Mouse (Mus musculus): ENCODE measurements around the gene Gm17374.
"Not testable (repeated sequence)": the region's sequence is repeated elsewhere in the genome, so short reads cannot be mapped to it uniquely, and the experiment has no call there.

Gm17374 gene

GRCm38 (mm10) chr2:140151743-140152142, at the start of gene Gm17374:
Gene Gm17374 (plus strand): TSS chr2:140152043.
- TF ChIP-seq GATA4 (IDR thresholded peaks at IDR 0.05; ENCODE audit: insufficient replicate concordance, low read length), result not testable (repeated sequence)

DNA sequence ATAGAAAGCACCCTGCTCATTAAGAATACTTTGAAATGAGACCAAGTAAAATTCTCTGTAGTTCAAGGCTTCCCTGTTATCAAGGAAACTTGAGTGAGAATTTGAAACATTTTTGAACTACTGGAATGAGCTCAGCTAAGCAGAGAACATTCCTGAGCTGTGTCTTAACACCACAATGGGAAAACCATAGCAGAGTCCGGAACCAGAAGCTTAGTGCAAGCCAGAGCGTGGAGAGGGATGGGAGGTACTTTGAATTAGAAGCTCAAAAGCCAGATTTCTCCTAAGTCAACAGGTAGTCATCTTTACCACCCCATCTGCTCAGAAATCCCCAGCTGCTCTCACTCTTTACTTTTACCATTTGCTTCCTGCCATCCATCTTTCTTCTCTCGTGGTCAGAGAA, 46.9 kb upstream of the Gm17374 start:
- no peak for TF ChIP-seq GATA4 (IDR thresholded peaks at IDR 0.05; ENCODE audit: insufficient replicate concordance, low read length)

GRCm38 (mm10) chr2:140107641-140108040, 44.2 kb upstream of the Gm17374 start:
- no peak for TF ChIP-seq GATA4 (IDR thresholded peaks at IDR 0.05; ENCODE audit: insufficient replicate concordance, low read length)

- no peak for TF ChIP-seq GATA4 (IDR thresholded peaks at IDR 0.05; ENCODE audit: insufficient replicate concordance, low read length)
These were observed 42.9 kb upstream of the Gm17374 start for GRCm38 (mm10) chr2:140108945-140109344.

DNA sequence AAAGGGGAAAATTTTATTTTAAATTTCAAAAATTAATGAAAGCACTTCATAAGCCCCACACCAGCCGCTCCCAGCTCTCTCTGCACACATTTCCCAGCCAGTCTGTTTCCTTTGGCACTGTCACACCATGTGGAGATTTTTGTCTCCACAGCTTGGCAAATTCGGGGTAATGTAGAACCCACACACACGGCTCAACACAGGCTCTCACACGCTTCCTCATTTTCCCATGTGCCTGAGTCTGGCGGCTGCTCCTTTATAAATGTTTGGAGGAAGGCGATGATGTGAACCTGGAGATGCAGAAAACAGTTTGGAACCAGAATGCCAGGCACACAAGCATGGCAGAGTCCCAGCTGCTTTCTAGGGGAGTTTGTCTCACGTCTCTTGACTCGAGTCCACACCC, 38.0 kb upstream of the Gm17374 start:
- no peak for TF ChIP-seq GATA4 (IDR thresholded peaks at IDR 0.05; ENCODE audit: insufficient replicate concordance, low read length)

GRCm38 (mm10) chr2:140125516-140125915, 26.3 kb upstream of the Gm17374 start:
- TF ChIP-seq GATA4 (IDR thresholded peaks at IDR 0.05; ENCODE audit: insufficient replicate concordance, low read length), result no peak

DNA sequence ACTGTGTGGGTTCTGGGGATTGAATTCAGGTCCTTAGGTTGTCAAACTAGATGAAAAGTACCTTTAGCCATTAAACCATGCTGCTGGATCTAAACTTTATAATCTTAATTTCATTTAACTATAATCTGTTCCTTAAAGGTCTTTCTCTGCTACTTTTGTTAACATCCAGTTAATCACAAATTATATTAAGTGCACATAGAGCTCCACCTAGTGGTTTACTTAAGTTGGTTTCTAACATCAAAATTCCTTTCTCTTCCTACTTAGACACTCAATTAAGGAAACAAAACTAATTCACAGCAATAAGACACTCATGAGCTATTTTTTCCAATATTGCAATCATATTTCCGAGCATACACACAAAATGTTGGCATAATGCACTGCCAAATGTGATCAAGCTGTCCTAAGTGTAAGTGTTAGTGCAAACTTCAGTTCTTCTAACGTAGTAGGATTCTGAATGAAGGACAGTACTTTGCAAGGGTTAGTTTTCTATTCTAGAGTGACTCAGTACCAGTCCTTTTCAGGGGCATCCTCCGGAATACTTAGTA, 7.4 kb downstream of the Gm17374 start:
- no peak for TF ChIP-seq GATA4 (IDR thresholded peaks at IDR 0.05; ENCODE audit: insufficient replicate concordance, low read length)

DNA sequence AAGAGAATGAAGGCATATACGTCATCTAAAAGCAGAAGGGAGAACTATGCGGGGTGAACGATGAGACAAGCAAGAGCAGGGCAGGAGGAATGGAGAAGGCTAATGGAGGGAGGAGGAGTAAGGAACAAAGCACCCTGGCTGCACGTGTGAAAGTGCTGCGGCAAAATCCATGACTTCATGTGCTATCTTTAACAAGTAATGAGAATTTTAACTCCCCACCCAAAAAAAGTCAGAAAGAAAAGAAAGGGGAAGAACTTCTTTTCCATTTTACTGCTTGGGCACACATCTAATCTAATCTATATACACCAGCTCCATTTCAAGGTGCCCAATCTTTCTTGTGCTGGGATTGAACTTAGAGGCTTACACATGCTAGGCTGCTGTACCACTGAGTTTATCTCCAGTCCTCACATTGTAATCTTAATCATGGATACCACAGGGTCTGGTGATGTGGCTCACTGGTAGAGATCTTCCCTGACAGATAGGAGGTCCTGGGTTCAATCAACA, 11.6 kb downstream of the Gm17374 start:
- TF ChIP-seq GATA4 (IDR thresholded peaks at IDR 0.05; ENCODE audit: insufficient replicate concordance, low read length), result no peak

- TF ChIP-seq GATA4 (IDR thresholded peaks at IDR 0.05; ENCODE audit: insufficient replicate concordance, low read length), result no peak
These were observed 17.2 kb downstream of the Gm17374 start for GRCm38 (mm10) chr2:140169057-140169456.

DNA sequence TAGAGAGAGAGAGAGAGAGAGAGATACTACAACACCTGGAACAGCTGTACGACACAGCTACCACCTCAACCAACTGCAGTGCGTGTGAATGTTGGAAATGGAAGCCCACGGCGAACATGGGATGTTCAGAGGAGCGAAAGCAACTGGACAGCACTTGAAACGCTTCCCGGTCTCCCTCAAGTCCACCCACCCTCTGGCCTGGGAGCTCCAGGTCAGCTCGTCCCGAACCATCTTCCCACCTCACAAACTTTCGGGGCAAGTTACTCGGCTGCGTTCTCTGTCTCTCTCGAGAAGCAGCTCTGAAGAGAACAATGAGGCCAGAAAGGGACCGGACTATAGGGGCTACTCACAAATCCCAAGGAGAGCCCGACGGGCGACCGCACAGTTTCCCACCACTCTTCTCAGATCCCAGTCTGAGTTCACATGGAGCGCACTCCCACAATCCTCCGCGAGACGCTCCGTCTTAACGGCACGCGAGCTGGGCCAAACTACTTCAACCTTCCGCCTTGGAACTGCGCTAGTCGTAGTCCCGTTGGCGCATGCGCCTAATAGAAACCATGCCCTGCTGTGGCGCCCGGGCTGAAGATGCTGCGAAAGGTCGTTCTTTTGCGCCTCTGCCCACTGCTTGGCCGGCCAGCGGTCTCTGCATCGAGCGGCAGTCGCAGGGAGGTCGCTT, 18.4 kb downstream of the Gm17374 start, which contains the start of the genes Esf1 and Ndufaf5:
Esf1 (minus strand) TSS at position 438 of the 676 bp plus-strand sequence.
Ndufaf5 (plus strand) TSS at position 523 of the 676 bp plus-strand sequence.
- TF ChIP-seq GATA4 (IDR thresholded peaks at IDR 0.05; ENCODE audit: insufficient replicate concordance, low read length), result no peak; the same call in 1 of the 2 replicates

- TF ChIP-seq GATA4 (IDR thresholded peaks at IDR 0.05; ENCODE audit: insufficient replicate concordance, low read length), result no peak
These were observed 19.1 kb downstream of the Gm17374 start for GRCm38 (mm10) chr2:140170803-140171553.

- TF ChIP-seq GATA4 (IDR thresholded peaks at IDR 0.05; ENCODE audit: insufficient replicate concordance, low read length), result no peak
These were observed 48.9 kb downstream of the Gm17374 start for GRCm38 (mm10) chr2:140200713-140201112.

DNA sequence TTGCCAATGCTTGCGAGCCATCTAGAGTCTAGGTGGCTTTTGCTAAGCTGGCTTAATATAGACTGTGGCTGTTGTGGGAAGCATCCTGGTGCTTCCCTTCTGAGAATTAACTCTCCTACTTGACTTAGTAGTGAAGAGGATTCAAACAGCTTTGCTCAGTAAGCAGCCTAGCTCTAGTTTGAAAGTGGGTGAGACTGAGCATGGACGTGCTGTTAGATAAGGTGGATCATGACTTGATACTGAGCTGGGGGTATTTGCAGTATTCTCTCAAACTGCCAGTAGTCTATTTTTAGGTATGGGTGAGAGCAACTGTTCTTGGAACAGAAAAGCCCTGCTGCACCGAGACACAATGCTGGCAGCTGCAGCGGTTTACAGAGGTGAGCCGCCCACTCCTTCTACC, 50.7 kb downstream of the Gm17374 start:
- TF ChIP-seq GATA4 (IDR thresholded peaks at IDR 0.05; ENCODE audit: insufficient replicate concordance, low read length), result no peak
